Mouse (Mus musculus): ENCODE results near the gene Kank1. TPM values are rescaled to one million over a fixed set of nuclear protein-coding genes. Genes with fewer than 3 reads are reported as not detected.

The Kank1 gene
- polyA plus RNA-seq, 1 experiment from 2014 or later: 18.8 TPM

- Histone ChIP-seq H3K9ac (no peak overlapping the region), H3K36me3 (no peaks in the 10 kb centered on the region)
Observed at GRCm38 (mm10) chr19:25297269-25297668, 60.5 kb downstream of the Kank1 start.

GRCm38 (mm10) chr19:25299852-25300670 is 63.3 kb downstream of the Kank1 start:
- Histone ChIP-seq H3K36me3 (no peaks in the 10 kb centered on the region), H3K4me2 (replicated peaks) (no peak overlapping the region), H3K4me3 (replicated peaks) (no peak overlapping the region), H3K9ac (no peak overlapping the region), H3K9me3 (no peaks in the 10 kb centered on the region), H3K27ac (no peak overlapping the region), H3K4me1 (replicated peaks) (no peaks in the 10 kb centered on the region), H3K27me3 (replicated peaks) (no peaks in the 10 kb centered on the region)
- peak; percentile 41; the same call in 1 of the 2 replicates for ATAC-seq
- WGBS: 82% methylated on average over 14 of the region's 14 CpGs

More at GRCm38 (mm10) chr19:25297269-25297668, 60.5 kb downstream of the Kank1 start:
- Histone ChIP-seq H3K9me3 (no peaks in the 10 kb centered on the region), H3K27ac (no peak overlapping the region), H3K4me3 (replicated peaks) (no peak overlapping the region), H3K4me1 (replicated peaks) (no peaks in the 10 kb centered on the region), H3K4me2 (replicated peaks) (no peak overlapping the region), H3K27me3 (replicated peaks) (no peaks in the 10 kb centered on the region)
- peak; percentile 71 for ATAC-seq
- 45% methylated on average over 5 of the region's 5 CpGs for WGBS

GRCm38 (mm10) chr19:25301189-25301588 is 64.4 kb downstream of the Kank1 start:
- no peak overlapping the region for H3K9ac ChIP-seq
- 76% methylated on average over 5 of the region's 5 CpGs for WGBS
- no peaks in the 10 kb centered on the region for H3K36me3 ChIP-seq
- H3K4me3 ChIP-seq (replicated peaks): no peak overlapping the region
- no peak overlapping the region for H3K4me2 ChIP-seq (replicated peaks)
- no peak overlapping the region for H3K27ac ChIP-seq
- H3K4me1 ChIP-seq (replicated peaks): no peaks in the 10 kb centered on the region
- H3K27me3 ChIP-seq (replicated peaks): no peaks in the 10 kb centered on the region
- ATAC-seq: no peak
- H3K9me3 ChIP-seq: no peaks in the 10 kb centered on the region

- 71% methylated on average over 9 of the region's 9 CpGs for WGBS
Observed at GRCm38 (mm10) chr19:25306277-25306676, 69.5 kb downstream of the Kank1 start.

GRCm38 (mm10) chr19:25308156-25308555 is 71.4 kb downstream of the Kank1 start:
- Histone ChIP-seq H3K4me2 (replicated peaks) (no peak overlapping the region), H3K9ac (no peak overlapping the region), H3K9me3 (no peaks in the 10 kb centered on the region), H3K4me1 (replicated peaks) (peaks cover 7% of the 10 kb centered on the region; the same call in 1 of the 2 replicates), H3K4me3 (replicated peaks) (no peak overlapping the region), H3K27ac (no peak overlapping the region), H3K27me3 (replicated peaks) (no peaks in the 10 kb centered on the region), H3K36me3 (no peaks in the 10 kb centered on the region)
- ATAC-seq: no peak
- WGBS: 52% methylated on average over 2 of the region's 2 CpGs

More at GRCm38 (mm10) chr19:25306277-25306676, 69.5 kb downstream of the Kank1 start:
- no peaks in the 10 kb centered on the region for H3K27me3 ChIP-seq (replicated peaks)
- no peak overlapping the region for H3K4me3 ChIP-seq (replicated peaks)
- no peak for ATAC-seq
- no peak overlapping the region for H3K27ac ChIP-seq
- H3K4me2 ChIP-seq (replicated peaks): no peak overlapping the region
- peaks cover 4% of the 10 kb centered on the region; the same call in 1 of the 2 replicates for H3K4me1 ChIP-seq (replicated peaks)
- H3K9me3 ChIP-seq: no peaks in the 10 kb centered on the region
- no peaks in the 10 kb centered on the region for H3K36me3 ChIP-seq
- no peak overlapping the region for H3K9ac ChIP-seq

GRCm38 (mm10) chr19:25308763-25309162 is 72.0 kb downstream of the Kank1 start:
- no peak overlapping the region for H3K27ac ChIP-seq
- no peak for ATAC-seq
- no peak overlapping the region for H3K4me3 ChIP-seq (replicated peaks)
- H3K36me3 ChIP-seq: no peaks in the 10 kb centered on the region
- no peaks in the 10 kb centered on the region for H3K27me3 ChIP-seq (replicated peaks)
- H3K9me3 ChIP-seq: no peaks in the 10 kb centered on the region
- H3K4me2 ChIP-seq (replicated peaks): no peak overlapping the region
- 30% methylated on average over 12 of the region's 12 CpGs for WGBS
- peaks cover 7% of the 10 kb centered on the region; the same call in 1 of the 2 replicates for H3K4me1 ChIP-seq (replicated peaks)
- no peak overlapping the region for H3K9ac ChIP-seq

GRCm38 (mm10) chr19:25310989-25311388 is 74.2 kb downstream of the Kank1 start:
- no peaks in the 10 kb centered on the region for H3K9me3 ChIP-seq
- H3K4me3 ChIP-seq (replicated peaks): no peak overlapping the region
- H3K9ac ChIP-seq: no peak overlapping the region
- H3K4me2 ChIP-seq (replicated peaks): no peak overlapping the region
- no peak overlapping the region for H3K27ac ChIP-seq
- 83% methylated on average over 5 of the region's 5 CpGs for WGBS
- no peaks in the 10 kb centered on the region for H3K27me3 ChIP-seq (replicated peaks)
- H3K4me1 ChIP-seq (replicated peaks): peaks cover 13% of the 10 kb centered on the region; the same call in 1 of the 2 replicates
- no peak for ATAC-seq
- H3K36me3 ChIP-seq: no peaks in the 10 kb centered on the region

GRCm38 (mm10) chr19:25311626-25312025 is 74.9 kb downstream of the Kank1 start:
- no peak overlapping the region for H3K4me3 ChIP-seq (replicated peaks)
- peaks cover 15% of the 10 kb centered on the region; the same call in 1 of the 2 replicates for H3K4me1 ChIP-seq (replicated peaks)
- H3K27ac ChIP-seq: no peak overlapping the region
- H3K9ac ChIP-seq: no peak overlapping the region
- no peaks in the 10 kb centered on the region for H3K27me3 ChIP-seq (replicated peaks)
- no peaks in the 10 kb centered on the region for H3K9me3 ChIP-seq
- H3K4me2 ChIP-seq (replicated peaks): no peak overlapping the region
- no peak for ATAC-seq
- H3K36me3 ChIP-seq: no peaks in the 10 kb centered on the region
- WGBS: 60% methylated on average over 7 of the region's 7 CpGs

- no peak overlapping the region for H3K4me3 ChIP-seq (replicated peaks)
- H3K27me3 ChIP-seq (replicated peaks): no peaks in the 10 kb centered on the region
- no peak overlapping the region for H3K4me2 ChIP-seq (replicated peaks)
- H3K9ac ChIP-seq: no peak overlapping the region
- no peaks in the 10 kb centered on the region for H3K36me3 ChIP-seq
- no peak for ATAC-seq
- 0 out of 2 replicates have a peak, but pooled peaks cover 11% of the 10 kb centered on the region for H3K4me1 ChIP-seq (replicated peaks)
- H3K27ac ChIP-seq: no peak overlapping the region
- 35% methylated on average over 14 of the region's 14 CpGs for WGBS
- no peaks in the 10 kb centered on the region for H3K9me3 ChIP-seq
Observed at GRCm38 (mm10) chr19:25315458-25315889, 78.7 kb downstream of the Kank1 start.

GRCm38 (mm10) chr19:25315993-25316392 is 79.2 kb downstream of the Kank1 start:
- 79% methylated on average over 5 of the region's 5 CpGs for WGBS
- Histone ChIP-seq H3K9me3 (no peaks in the 10 kb centered on the region), H3K36me3 (no peaks in the 10 kb centered on the region), H3K4me3 (replicated peaks) (no peak overlapping the region), H3K9ac (no peak overlapping the region), H3K27me3 (replicated peaks) (no peaks in the 10 kb centered on the region), H3K27ac (no peak overlapping the region), H3K4me1 (replicated peaks) (0 out of 2 replicates have a peak, but pooled peaks cover 11% of the 10 kb centered on the region), H3K4me2 (replicated peaks) (no peak overlapping the region)
- ATAC-seq: no peak

- H3K4me1 ChIP-seq (replicated peaks): peaks cover 3% of the 10 kb centered on the region
- no peaks in the 10 kb centered on the region for H3K9me3 ChIP-seq
- no peak overlapping the region for H3K27ac ChIP-seq
- H3K27me3 ChIP-seq (replicated peaks): no peaks in the 10 kb centered on the region
- H3K9ac ChIP-seq: no peak overlapping the region
- H3K36me3 ChIP-seq: no peaks in the 10 kb centered on the region
- 37% methylated on average over 7 of the region's 7 CpGs for WGBS
- no peak overlapping the region for H3K4me3 ChIP-seq (replicated peaks)
- H3K4me2 ChIP-seq (replicated peaks): no peak overlapping the region
- no peak for ATAC-seq
Observed at GRCm38 (mm10) chr19:25324265-25324664, 87.5 kb downstream of the Kank1 start.

- no peaks in the 10 kb centered on the region for H3K27me3 ChIP-seq (replicated peaks)
- H3K27ac ChIP-seq: no peak overlapping the region
- H3K9ac ChIP-seq: no peak overlapping the region
- no peaks in the 10 kb centered on the region for H3K36me3 ChIP-seq
- no peak for ATAC-seq
- no peaks in the 10 kb centered on the region for H3K9me3 ChIP-seq
- H3K4me1 ChIP-seq (replicated peaks): peaks cover 3% of the 10 kb centered on the region
- WGBS: 75% methylated on average over 9 of the region's 9 CpGs
- H3K4me2 ChIP-seq (replicated peaks): no peak overlapping the region
- no peak overlapping the region for H3K4me3 ChIP-seq (replicated peaks)
Observed at GRCm38 (mm10) chr19:25325113-25326001, 88.6 kb downstream of the Kank1 start.
